Mouse (Mus musculus): ENCODE measurements around the gene Tmem95.

GRCm38 (mm10) chr11:69855347-69855746, 22.5 kb downstream of the Tmem95 start:
- TF ChIP-seq CTCF (IDR thresholded peaks at IDR 0.05; ENCODE audit: low read depth) (peak; percentile 45), EP300 (IDR thresholded peaks at IDR 0.05; ENCODE audit: low read depth) (no peak)
